Mouse (Mus musculus): ENCODE measurements around the gene Gm14459. TPM values are rescaled to one million over a fixed set of nuclear protein-coding genes. Genes with fewer than 3 reads are reported as not detected.

Gene Gm14459
- not detected for polyA plus RNA-seq (2017; shearing (Covaris generic))

DNA sequence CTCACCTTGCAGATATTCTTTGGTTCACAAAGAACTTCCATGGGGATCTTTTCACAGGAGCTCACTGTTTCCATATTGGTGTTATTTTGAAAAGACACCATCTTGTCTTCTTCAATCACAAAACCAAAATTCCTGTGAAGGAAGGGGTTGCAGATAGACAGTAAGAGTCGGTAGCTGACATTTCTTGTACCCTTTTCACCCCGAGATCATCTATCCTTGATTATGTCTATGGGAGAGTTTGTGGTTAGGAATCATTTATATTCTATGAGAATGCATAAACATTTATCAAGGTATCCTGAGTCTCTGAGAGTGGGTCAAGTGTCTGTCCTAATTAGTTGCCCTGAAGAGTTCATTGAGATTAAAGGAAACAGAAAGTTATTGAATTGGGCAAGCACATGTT, at the start of gene Gm14459:
Gene Gm14459, minus strand, starts transcription at position 101 of the 400 bp plus-strand sequence.

GRCm38 (mm10) chrX:8548155-8548554, 23.4 kb upstream of the Gm14459 start, which contains the start of gene Ssxb6:
TSS of gene Ssxb6 (minus strand) at chrX:8548255.

Other genes starting within 250 kb of the Gm14459 start
- not detected for gene Ssxb10, start 197.5 kb downstream of the Gm14459 start, polyA plus RNA-seq (2017; shearing (Covaris generic))
- gene Ssxb9, start 158.0 kb downstream of the Gm14459 start, polyA plus RNA-seq (2017; shearing (Covaris generic)): not detected
- not detected for gene Ssxb1, start 111.6 kb downstream of the Gm14459 start, polyA plus RNA-seq (2017; shearing (Covaris generic))
- not detected for gene Ssxb2, start 63.2 kb downstream of the Gm14459 start, polyA plus RNA-seq (2017; shearing (Covaris generic))
- not detected for gene Ssxb6, start 23.3 kb upstream of the Gm14459 start, polyA plus RNA-seq (2017; shearing (Covaris generic))
- gene Ssxb3, start 66.9 kb upstream of the Gm14459 start, polyA plus RNA-seq (2017; shearing (Covaris generic)): not detected
- not detected for gene Ssxb8, start 165.9 kb upstream of the Gm14459 start, polyA plus RNA-seq (2017; shearing (Covaris generic))
- gene Ssx9, start 223.5 kb upstream of the Gm14459 start, polyA plus RNA-seq (2017; shearing (Covaris generic)): not detected